Mouse (Mus musculus) cortical plate, adult 2 months (tissue): ENCODE measurements around the gene Hhipl1.

ENCODE experiments used
- CTCF ChIP-seq: fragments of 200-500 bp; IDR thresholded peaks from 2 replicates; pipeline ENCODE4 v1.5.1; 2011; ENCODE audit warnings: mild to moderate bottlenecking, control low read depth, low read length; ENCODE audit not compliant: insufficient read depth; ENCODE audit errors: extremely low read depth
- POLR2A ChIP-seq: fragments of 200-500 bp; IDR thresholded peaks from 2 replicates; pipeline ENCODE4 v1.6.1; 2011; ENCODE audit warnings: mild to moderate bottlenecking, low read length, control low read depth; ENCODE audit not compliant: insufficient read depth; ENCODE audit errors: extremely low read depth

GRCm38 (mm10) chr12:108374689-108375088, 68.6 kb downstream of the Hhipl1 start:
- TF ChIP-seq CTCF (no peak), POLR2A (no peak)
